Mouse (Mus musculus) heart, embryonic 12.5 days (tissue): ENCODE measurements around the gene Zfp142. TPM values are rescaled to one million over a fixed set of nuclear protein-coding genes. Genes with fewer than 3 reads are reported as not detected.

Experiments used
- microRNA-seq: library from miRNA; unstranded; fragments of <30 nt; microRNA quantifications from one replicate; pipeline ENCODE4, GENCODE M21; 2017
- polyA plus RNA-seq: library from polyadenylated mRNA; unstranded; fragments of >200 nt; fragmentation: Nextera tagmentation; extraction: Ambion mirVana; gene quantifications from 2 replicates; pipeline ENCODE4 v1.2.1, GENCODE M21; 2016

Gene Zfp142
- polyA plus RNA-seq, 1 experiment from 2014 or later = 5.9 TPM

Small RNAs within 50 kb of the gene (microRNA-seq; reads per million reads assigned to microRNA genes)
- gene Gm25035 = not detected

Other genes with a start within 250 kb of the Zfp142 start
- gene Catip, start 226.1 kb downstream of the Zfp142 start, polyA plus RNA-seq = 0.46 TPM in 2 replicates
- gene Slc11a1, start 213.1 kb downstream of the Zfp142 start, polyA plus RNA-seq = 1.3 and 1.5 TPM in 2 replicates
- 54.5 and 55.9 TPM in 2 replicates for gene Ctdsp1, start 196.7 kb downstream of the Zfp142 start, polyA plus RNA-seq
- 0.27 and 0.28 TPM in 2 replicates for gene Vil1, start 178.9 kb downstream of the Zfp142 start, polyA plus RNA-seq
- 36.0 and 36.7 TPM in 2 replicates for gene Cnot9, start 82.2 kb downstream of the Zfp142 start, polyA plus RNA-seq
- 0.18 and 0.36 TPM in 2 replicates for gene Plcd4, start 45.4 kb downstream of the Zfp142 start, polyA plus RNA-seq
- gene Usp37, start 44.0 kb downstream of the Zfp142 start, polyA plus RNA-seq = 24.7 and 26.8 TPM in 2 replicates
- 19.0 and 20.1 TPM in 2 replicates for gene Bcs1l, start within 50 bp of the Zfp142 start, polyA plus RNA-seq
- 22.9 and 23.9 TPM in 2 replicates for gene Rnf25, start 13.2 kb upstream of the Zfp142 start, polyA plus RNA-seq
- 4.4 and 4.9 TPM in 2 replicates for gene Stk36, start 13.2 kb upstream of the Zfp142 start, polyA plus RNA-seq
- gene Ttll4, start 73.5 kb upstream of the Zfp142 start, polyA plus RNA-seq = 25.1 and 25.8 TPM in 2 replicates
- 13.5 and 13.8 TPM in 2 replicates for gene Cyp27a1, start 125.3 kb upstream of the Zfp142 start, polyA plus RNA-seq
- 6.0 and 7.2 TPM in 2 replicates for gene Prkag3, start 161.0 kb upstream of the Zfp142 start, polyA plus RNA-seq
- gene Wnt6, start 183.6 kb upstream of the Zfp142 start, polyA plus RNA-seq = 0.41 and 1.3 TPM in 2 replicates
- 0.28 TPM in 1 of 2 replicates, not detected in the other for gene Wnt10a, start 203.3 kb upstream of the Zfp142 start, polyA plus RNA-seq